Mouse (Mus musculus): Measurements from ENCODE around the gene Gm14139. TPM values are rescaled to one million over a fixed set of nuclear protein-coding genes. Genes with fewer than 3 reads are reported as not detected.
"Not testable (repeated sequence)": the region's sequence is repeated elsewhere in the genome, so short reads cannot be mapped to it uniquely, and the experiment has no call there.

Gene Gm14139
- polyA plus RNA-seq (2012; rRNA removed) = 0.08 TPM in 1 of 2 replicates, not detected in the other

DNA sequence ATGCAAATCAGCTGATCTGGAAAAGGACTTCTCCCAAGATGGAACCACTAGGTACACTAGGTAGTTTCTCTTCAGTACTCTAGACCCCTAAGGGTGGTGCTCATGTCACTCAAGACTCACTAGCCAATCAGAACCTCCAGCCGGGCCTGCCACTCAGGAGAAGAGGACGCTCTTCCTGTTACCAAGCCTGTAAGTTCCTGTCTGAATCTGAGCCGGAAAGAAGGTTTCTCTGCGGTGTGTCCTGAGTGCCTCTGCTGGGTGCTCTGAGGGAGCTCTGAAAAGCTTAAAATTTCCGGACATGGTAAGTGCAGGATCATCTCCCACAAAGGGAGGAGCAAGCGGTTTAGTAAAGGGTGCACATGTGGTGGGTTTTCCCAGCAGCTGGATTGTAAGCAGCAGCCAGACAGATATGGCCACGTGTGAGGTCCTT is at the start of gene Gm14139:
Gene Gm14139, plus strand, starts transcription at position 186 of the 430 bp plus-strand sequence.
- DNase-seq (ENCODE audit: extremely low spot score in 1 of 2, low spot score in 1 of 2) = not testable (repeated sequence)

DNA sequence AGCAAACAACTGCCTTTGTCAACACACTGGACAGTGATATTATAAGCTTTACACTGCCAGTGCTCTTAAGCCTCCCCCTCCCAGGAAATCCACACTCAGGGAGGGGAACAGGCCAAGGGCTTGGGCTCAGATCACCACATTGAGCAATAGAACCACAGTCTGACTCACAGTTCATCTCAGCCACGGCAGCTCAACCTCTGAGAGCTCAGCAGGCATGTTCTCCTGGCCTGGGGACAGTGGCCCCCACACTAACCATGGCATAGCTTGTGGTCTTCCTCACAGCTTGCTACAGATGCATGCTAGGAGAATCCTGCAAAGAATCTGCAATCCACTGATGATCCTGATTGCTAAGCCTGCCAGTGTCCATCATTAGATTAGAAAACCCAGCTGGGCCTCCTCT is 49.6 kb upstream of the Gm14139 start:
- DNase-seq (ENCODE audit: extremely low spot score in 1 of 2, low spot score in 1 of 2) = not testable (repeated sequence)

DNA sequence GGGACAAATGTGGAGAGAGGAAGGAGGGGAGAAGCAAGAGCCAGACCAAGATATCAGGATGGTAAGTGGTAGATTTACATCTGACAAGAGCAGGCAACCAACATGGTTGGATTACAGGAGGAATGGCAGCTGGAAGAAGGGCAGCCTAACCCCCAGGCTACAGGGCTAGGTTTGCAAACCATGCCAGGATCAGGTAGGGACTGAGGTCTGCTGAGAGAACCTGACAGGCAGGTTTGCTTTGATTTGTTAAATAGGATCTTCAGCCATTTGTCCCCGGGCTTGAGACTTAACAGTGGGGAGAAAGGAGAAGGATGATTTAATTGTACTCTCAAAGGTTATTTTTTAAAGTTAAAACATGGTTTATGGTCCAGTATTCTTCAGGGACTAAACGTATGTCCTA is 48.8 kb upstream of the Gm14139 start:
- DNase-seq (ENCODE audit: extremely low spot score in 1 of 2, low spot score in 1 of 2) = no peak

DNA sequence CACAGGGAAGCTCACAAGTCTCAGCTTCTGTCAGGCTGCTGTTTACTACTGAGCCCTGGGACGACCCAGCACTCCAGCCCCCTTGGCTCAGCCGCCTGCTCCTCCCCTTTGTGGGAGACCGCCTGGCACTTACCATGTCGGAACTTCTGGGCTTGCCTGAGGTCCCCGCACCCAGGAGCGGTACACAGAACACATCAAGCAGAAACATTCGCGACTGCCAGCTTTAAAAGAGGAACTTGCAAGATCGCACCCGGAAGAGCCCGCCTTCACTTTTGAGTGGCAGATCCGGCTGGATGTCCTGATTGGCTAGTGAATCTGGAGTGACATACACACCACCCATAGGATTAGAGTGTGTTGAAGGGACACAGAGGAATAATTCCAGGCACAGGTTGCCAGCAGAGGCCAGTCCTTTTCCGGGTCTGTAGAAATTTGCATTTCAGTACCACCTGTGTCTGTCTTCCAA is 45.1 kb upstream of the Gm14139 start, which contains the start of gene Zfp120:
Gene Zfp120, minus strand, starts transcription at position 274 of the 463 bp plus-strand sequence.
- DNase-seq (ENCODE audit: extremely low spot score in 1 of 2, low spot score in 1 of 2) = peak; percentile 91

DNA sequence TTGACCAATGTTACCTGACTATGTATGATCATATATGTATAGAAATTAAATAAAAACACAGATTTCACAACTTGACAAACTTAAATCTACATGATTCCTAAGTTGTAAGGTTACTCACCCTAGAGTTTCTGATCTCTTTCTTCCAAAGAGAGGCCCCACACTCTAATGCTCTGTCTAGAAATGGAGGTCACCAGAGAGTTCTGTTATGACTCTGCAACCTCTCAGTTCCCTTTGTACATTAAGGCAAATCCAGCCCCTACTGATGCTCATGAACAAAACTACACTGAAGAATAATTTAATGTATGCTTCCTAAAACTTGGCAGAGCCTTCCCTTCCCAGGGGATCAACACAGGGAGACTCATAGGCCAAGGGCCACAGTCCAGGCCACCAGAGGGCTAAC is 14.9 kb upstream of the Gm14139 start:
- no peak for DNase-seq (ENCODE audit: extremely low spot score in 1 of 2, low spot score in 1 of 2)

DNA sequence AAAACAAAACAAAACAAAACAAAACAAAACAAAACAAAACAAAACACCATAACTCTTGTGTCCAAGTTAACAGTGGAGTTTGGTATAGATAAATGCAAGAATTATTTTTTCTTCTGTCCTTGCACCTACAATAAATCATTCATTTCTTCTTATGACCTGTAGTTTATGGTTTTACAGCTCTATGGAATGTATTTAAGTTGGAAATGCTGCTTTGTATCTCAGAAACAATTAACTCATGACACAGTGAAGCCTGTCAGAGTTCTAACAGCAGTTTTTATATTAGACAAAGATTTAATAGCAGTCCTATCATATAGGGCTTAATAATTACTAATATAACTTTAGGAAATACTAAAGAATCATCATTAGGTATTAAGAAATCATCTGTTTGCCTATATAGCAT is 7.7 kb upstream of the Gm14139 start:
- no peak for DNase-seq (ENCODE audit: extremely low spot score in 1 of 2, low spot score in 1 of 2)

DNA sequence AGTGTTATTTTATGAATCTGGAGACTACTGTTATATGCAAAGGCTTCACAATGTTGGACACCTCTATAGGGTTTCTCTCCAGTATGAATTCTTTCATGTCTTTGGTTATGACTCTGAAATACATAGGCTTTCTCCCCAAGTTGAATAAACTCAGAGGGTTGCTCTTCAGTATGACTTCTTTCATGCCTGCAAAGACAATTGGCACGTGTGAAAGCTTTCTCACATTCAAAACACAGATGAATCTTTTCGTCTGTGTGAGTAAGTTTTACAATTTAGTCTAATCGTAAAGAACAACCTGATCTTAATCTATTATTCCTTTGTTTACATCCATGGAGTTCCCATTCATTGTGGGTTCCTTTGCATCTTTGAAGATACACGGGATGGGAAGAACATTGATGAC is 2.0 kb upstream of the Gm14139 start, which contains the start of gene Gm10770:
Gene Gm10770, minus strand, starts transcription at position 101 of the 400 bp plus-strand sequence.
- not testable (repeated sequence) for DNase-seq (ENCODE audit: extremely low spot score in 1 of 2, low spot score in 1 of 2)

DNA sequence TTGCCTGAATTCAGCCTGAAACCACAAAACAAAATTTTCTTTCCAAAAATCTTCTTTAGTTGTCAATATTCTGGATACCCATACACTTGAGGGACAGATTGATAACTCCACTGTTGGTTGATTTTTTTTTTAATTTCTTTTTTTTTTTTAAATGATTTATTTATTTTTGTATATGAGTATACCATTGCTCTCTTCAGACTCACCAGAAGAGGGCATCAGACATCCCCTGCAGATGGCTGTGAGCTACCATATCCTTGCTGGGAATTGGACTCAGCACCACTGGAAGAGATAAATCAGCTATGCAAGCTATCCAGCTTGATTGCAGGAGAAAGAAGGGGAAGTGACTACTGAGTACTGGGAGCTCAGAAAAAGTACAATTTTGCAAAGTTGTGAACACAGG is 509 bp upstream of the Gm14139 start:
- not testable (repeated sequence) for DNase-seq (ENCODE audit: extremely low spot score in 1 of 2, low spot score in 1 of 2)

DNA sequence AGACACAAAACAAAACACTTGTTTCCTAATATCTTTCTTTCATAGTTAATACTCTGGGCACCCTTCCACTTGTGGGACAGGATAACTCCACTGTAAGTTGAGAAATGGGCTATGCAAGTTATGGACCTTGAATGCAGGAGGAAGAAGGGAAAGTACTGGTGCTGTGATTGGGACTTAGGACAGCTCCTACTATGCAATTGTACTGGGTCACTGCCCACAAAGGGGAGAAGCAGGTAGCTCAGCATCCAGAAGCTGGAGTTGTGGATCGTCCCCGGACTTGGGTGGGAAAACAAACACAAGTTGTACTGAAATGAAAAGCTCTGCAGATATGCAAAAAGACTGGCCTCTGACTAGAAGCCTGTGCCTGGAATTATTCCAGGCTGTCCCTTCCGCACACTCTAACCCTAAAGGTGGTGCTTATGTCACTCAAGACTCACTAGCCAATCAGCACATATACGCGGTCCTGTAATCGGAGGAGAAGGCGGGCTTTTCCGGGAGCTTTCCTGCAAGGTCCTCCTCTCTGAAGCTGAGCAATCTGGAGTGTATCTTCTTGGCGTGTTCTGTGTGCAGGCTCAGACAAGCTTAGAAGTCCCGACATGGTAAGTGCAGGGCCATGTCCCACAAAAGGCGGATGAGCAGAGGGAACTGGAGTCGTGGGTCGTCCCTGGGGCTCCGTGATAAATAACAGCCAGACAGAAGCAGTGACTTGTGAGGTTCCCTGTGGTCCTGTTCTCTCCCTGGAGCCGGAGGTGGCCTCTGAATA is 36.2 kb downstream of the Gm14139 start, which contains the start of gene Zfp937:
Gene Zfp937, plus strand, starts transcription at position 474 of the 763 bp plus-strand sequence.
- peak; percentile 82 to 89 for DNase-seq (ENCODE audit: extremely low spot score in 1 of 2, low spot score in 1 of 2)

DNA sequence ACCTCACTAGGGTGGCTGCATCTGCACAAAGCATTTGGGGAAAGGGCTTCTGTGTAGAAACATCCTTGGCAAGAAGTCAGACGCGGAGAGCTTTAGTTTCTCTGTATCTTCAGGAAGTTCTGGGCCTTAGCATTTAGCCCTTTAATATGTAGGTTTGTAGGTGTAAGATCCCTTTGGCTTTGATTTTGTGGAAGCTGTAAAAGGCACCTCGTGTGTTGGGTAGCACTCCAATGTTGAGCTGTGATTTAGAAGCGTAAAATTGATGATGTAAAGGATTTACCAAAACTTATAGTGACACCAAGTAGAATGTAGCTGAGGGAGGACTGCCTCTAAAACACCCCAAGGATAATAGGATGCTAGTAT is 36.8 kb downstream of the Gm14139 start:
- DNase-seq (ENCODE audit: extremely low spot score in 1 of 2, low spot score in 1 of 2) = not testable (repeated sequence)

DNA sequence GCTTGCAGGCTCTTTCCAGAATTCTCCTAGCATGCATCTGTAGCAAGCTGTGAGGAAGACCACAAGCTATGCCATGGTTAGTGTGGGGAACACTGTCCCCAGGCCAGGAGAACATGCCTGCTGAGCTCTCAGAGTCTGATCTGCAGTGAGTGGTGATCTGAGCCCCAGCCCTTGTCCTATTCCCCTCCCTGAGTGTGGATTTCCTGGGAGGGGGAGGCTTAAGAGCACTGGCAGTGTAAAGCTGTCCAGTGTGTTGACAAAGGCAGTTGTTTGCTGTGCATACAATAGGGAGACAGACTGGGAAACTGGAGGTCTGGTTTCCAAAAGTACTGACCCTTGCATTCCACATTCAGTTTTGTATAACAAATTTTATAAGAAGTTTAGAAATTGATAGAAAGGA is 41.7 kb downstream of the Gm14139 start:
- DNase-seq (ENCODE audit: extremely low spot score in 1 of 2, low spot score in 1 of 2) = not testable (repeated sequence)

Other genes with a start within 250 kb of the Gm14139 start
- 4.5 and 4.9 TPM in 2 replicates for gene Zfp120, start 45.0 kb upstream of the Gm14139 start, polyA plus RNA-seq (2012; rRNA removed)
- not detected in 2 replicates for gene Gm10770, start 2.1 kb upstream of the Gm14139 start, polyA plus RNA-seq (2012; rRNA removed)
- gene Zfp937, start 36.3 kb downstream of the Gm14139 start, polyA plus RNA-seq (2012; rRNA removed) = 2.5 and 2.9 TPM in 2 replicates
- 0.84 and 1.1 TPM in 2 replicates for gene Gm21994, start 73.8 kb downstream of the Gm14139 start, polyA plus RNA-seq (2012; rRNA removed)
- 0.06 TPM in 1 of 2 replicates, not detected in the other for gene Gm14124, start 75.8 kb downstream of the Gm14139 start, polyA plus RNA-seq (2012; rRNA removed)
- gene Gm10130, start 141.9 kb downstream of the Gm14139 start, polyA plus RNA-seq (2012; rRNA removed) = not detected in 2 replicates
- 3.1 and 5.3 TPM in 2 replicates for gene 3300002I08Rik, start 181.0 kb downstream of the Gm14139 start, polyA plus RNA-seq (2012; rRNA removed)

Measured in frontal cortex, adult 2 months (tissue).